Mouse (Mus musculus) CD4-positive, CD25-positive, alpha-beta regulatory T cell (primary cell): ENCODE measurements around the gene B230104I21Rik. TPM values are rescaled to one million over a fixed set of nuclear protein-coding genes. Genes with fewer than 3 reads are reported as not detected.

ENCODE experiments used
- polyA plus RNA-seq: library from polyadenylated mRNA; unstranded; fragments of 100-300 nt; shearing (Covaris generic); gene quantifications from one replicate; pipeline ENCODE4 v1.2.1, GENCODE M21; 2017

The B230104I21Rik gene
- not detected for polyA plus RNA-seq

DNA sequence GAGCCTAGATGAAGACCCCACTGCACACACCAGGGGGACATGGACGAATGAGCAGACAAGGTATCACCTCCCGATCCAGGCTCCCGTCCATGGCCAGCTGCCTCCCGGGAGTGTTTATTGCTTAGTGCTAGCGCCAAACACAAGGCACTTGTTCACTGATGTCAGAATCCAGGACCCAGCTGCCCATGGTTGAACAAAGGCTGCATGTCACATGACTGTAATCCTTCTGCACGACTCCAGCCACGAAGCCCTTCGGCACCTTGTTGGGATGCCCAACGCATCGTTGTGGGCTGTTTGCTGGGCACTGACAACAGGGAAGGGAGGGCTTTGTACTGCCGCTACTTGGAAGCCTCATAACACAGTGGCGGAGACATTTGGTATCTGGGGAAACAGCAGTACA lies at the start of gene B230104I21Rik:
Gene B230104I21Rik (plus strand): TSS at position 367 of the 400 bp plus-strand sequence.

DNA sequence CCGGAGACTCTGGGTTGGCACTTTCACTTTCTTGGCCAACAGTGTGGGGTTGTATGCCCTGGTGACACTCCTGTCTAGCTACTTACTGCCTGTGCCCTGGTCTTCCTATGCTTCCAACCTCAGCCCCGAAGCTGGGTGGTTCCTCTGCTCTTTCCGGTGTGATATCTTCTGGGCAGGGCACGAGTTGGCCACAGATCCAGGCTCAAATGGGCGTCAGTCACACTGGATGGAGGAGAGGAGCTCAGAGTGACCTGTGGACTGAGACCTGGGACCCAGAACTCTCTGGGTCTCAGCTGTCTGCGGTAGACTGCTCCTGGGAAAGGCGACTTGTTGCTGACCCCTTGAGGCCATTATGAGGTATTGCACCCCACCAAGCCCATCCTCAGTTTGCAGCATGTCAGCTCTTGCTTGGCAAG lies 34.5 kb upstream of the B230104I21Rik start, which contains the start of gene Arhgef16:
Gene Arhgef16 (minus strand): TSS at position 211 of the 416 bp plus-strand sequence.

Other genes with a start within 250 kb of the B230104I21Rik start
- not detected for gene Trp73, start 195.9 kb upstream of the B230104I21Rik start, polyA plus RNA-seq
- 38.4 TPM for gene Wrap73, start 193.8 kb upstream of the B230104I21Rik start, polyA plus RNA-seq
- gene Tprgl, start 175.5 kb upstream of the B230104I21Rik start, polyA plus RNA-seq = 376 TPM
- gene Megf6, start 165.4 kb upstream of the B230104I21Rik start, polyA plus RNA-seq = 0.38 TPM
- gene Arhgef16, start 34.5 kb upstream of the B230104I21Rik start, polyA plus RNA-seq = 0.24 TPM